Mouse (Mus musculus) megakaryocyte, embryonic 14.5 days (primary cell): ENCODE data around the gene Prm3.

ENCODE experiments used
- FLI1 ChIP-seq: IDR thresholded peaks from 2 replicates; pipeline ENCODE4 v1.6.1; 2012; ENCODE audit warnings: low read length, inconsistent platforms, mixed read lengths
- GATA1 ChIP-seq: IDR thresholded peaks from 3 replicates; pipeline ENCODE4 v1.6.1; 2012; ENCODE audit warnings: mixed read lengths, low read length, inconsistent platforms, borderline replicate concordance

DNA sequence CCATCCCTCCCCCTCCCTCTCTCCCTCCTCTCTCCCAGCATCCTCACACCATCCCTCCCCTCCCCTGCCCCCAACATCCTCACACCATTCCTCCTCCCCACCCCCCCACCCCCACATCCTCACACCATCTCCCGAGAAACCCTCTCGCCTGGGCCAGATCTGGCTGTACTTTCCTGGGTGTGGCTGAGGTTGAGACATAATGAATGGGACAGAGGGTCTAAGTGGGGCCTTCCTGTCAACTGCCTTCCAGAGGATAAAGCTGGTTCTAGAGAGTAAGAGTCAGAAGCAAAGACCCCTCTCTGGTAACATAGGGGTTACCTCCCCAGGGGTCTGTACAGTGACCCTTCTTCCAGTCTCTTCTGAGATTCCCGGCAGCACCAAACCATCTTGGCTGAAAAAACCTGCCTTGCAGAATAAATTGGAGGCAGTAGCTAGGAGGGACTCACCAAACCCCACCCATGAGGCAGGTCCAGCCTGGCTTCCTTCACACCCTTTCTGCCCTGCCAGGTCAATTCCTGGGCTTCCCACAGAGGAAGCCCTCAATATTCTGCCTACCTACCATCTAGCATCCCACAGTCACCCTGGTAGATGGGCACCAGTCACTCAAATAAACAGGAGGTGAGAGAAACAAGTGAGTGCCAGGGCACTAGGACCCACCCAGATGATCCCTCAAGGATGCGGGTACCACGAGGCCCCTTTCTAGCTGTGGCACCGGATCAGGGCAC is 27.0 kb downstream of the Prm3 start:
- TF ChIP-seq GATA1 (no peak), FLI1 (no peak)
